Comparison of ENCODE assay signal across 34 mouse cellular contexts in the genomic region with DNA sequence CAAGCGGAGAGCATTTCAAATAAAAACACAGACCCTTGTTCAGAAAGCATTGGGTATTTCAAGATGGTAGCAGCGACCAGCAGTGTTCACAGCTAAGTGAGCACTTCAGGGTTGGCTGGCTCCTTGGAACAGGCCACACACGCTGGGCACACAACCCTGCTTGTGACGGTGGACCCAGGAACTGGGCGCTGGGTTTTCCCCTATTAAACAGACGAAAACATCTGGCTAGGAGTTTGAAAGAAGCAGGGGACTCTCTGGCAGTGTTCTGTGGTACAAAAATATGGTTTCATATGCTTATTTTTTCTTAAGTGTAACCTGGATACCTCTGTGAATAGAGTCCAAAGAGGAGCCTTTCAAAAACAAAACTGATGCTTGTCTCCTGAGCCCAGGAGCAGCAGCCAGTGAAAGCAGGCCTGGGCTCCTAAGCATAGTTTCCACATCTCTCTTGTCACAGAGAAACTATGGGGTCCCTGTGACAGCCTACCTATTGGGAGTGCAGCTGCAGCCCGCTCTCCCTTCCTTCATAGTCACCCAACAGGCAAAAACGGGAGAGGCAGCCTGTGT.
"Had no signal": no experiment of that assay in that cellular context is flagged by ENCODE, and none has a peak within 500 bp of the region (broad histone marks: within the 10 kb centered on the region; RNA-seq: fewer than 3 reads in every experiment).

No protein-coding gene starts in this region.

- H3K4me2 ChIP-seq: heart, embryonic 11.5 days; heart, embryonic 12.5 days; heart, embryonic 13.5 days; heart, embryonic 15.5 days; hindbrain, embryonic 12.5 days; hindbrain, embryonic 13.5 days; hindbrain, embryonic 14.5 days; hindbrain, embryonic 15.5 days; intestine, embryonic 15.5 days; kidney, embryonic 15.5 days had no signal

- H3K9me3 ChIP-seq: heart, embryonic 10.5 days; heart, embryonic 12.5 days; heart, embryonic 13.5 days; heart, embryonic 15.5 days; hindbrain, embryonic 10.5 days; hindbrain, embryonic 12.5 days; hindbrain, embryonic 13.5 days; hindbrain, embryonic 15.5 days; intestine, embryonic 15.5 days; kidney, embryonic 15.5 days had no signal

- H3K4me3 ChIP-seq: heart, embryonic 10.5 days; heart, embryonic 12.5 days; heart, embryonic 13.5 days; heart, embryonic 15.5 days; hindbrain, embryonic 10.5 days; hindbrain, embryonic 12.5 days; hindbrain, embryonic 13.5 days; hindbrain, embryonic 15.5 days; intestine, embryonic 15.5 days; kidney, embryonic 15.5 days; layer of hippocampus, adult 2 months; left cerebral cortex, adult 2 months had no signal

- H3K36me3 ChIP-seq: heart, embryonic 10.5 days; heart, embryonic 12.5 days; heart, embryonic 13.5 days; heart, embryonic 15.5 days; hindbrain, embryonic 10.5 days; hindbrain, embryonic 12.5 days; hindbrain, embryonic 13.5 days; hindbrain, embryonic 15.5 days; intestine, embryonic 15.5 days; kidney, embryonic 15.5 days had no signal

- H3K27me3 ChIP-seq: heart, embryonic 12.5 days; heart, embryonic 13.5 days; heart, embryonic 15.5 days; hindbrain, embryonic 12.5 days; hindbrain, embryonic 13.5 days; hindbrain, embryonic 15.5 days; intestine, embryonic 15.5 days; kidney, embryonic 15.5 days had no signal

- H3K9ac ChIP-seq: heart, embryonic 12.5 days; heart, embryonic 13.5 days; heart, embryonic 15.5 days; hindbrain, embryonic 12.5 days; hindbrain, embryonic 13.5 days; hindbrain, embryonic 14.5 days; hindbrain, embryonic 15.5 days; intestine, embryonic 15.5 days; kidney, embryonic 15.5 days had no signal

- H3K27ac ChIP-seq: heart, embryonic 10.5 days; heart, embryonic 13.5 days; heart, embryonic 15.5 days; hindbrain, embryonic 10.5 days; hindbrain, embryonic 12.5 days; hindbrain, embryonic 13.5 days; hindbrain, embryonic 14.5 days; hindbrain, embryonic 15.5 days; hindbrain, postnatal 0 days; intestine, embryonic 15.5 days; kidney, embryonic 15.5 days; kidney, postnatal 0 days; layer of hippocampus, adult 2 months; left cerebral cortex, adult 2 months had no signal

- H3K4me1 ChIP-seq: heart, embryonic 15.5 days; hindbrain, embryonic 10.5 days; hindbrain, embryonic 12.5 days; hindbrain, embryonic 13.5 days; hindbrain, embryonic 15.5 days had no signal

- DNase-seq: heart, postnatal 14 days; heart, postnatal 36 days; heart, postnatal 4 days; kidney, adult 11 months; kidney, adult 18-20 months; kidney, adult 2 months; kidney, adult 8-10 months; kidney, adult 9 months; kidney, postnatal 10 days; kidney, postnatal 14 days; kidney, postnatal 25 days; kidney, postnatal 36 days; kidney, postnatal 4 days; layer of hippocampus, adult 9-11 months; layer of hippocampus, postnatal 36 days had no signal

- ATAC-seq: hindbrain, embryonic 16.5 days; hindbrain, postnatal 0 days; inflammation-experienced regulatory T-cells, adult 6 months; intestine, embryonic 15.5 days; intestine, postnatal 0 days had no signal
